Mouse (Mus musculus): ENCODE results near the gene Abcc1. TPM values are rescaled to one million over a fixed set of nuclear protein-coding genes. Genes with fewer than 3 reads are reported as not detected.

Abcc1 gene
- 8.1 and 9.8 TPM in 2 replicates for polyA plus RNA-seq (2015; fragmentation: Nextera tagmentation; extraction: Ambion mirVana)

DNA sequence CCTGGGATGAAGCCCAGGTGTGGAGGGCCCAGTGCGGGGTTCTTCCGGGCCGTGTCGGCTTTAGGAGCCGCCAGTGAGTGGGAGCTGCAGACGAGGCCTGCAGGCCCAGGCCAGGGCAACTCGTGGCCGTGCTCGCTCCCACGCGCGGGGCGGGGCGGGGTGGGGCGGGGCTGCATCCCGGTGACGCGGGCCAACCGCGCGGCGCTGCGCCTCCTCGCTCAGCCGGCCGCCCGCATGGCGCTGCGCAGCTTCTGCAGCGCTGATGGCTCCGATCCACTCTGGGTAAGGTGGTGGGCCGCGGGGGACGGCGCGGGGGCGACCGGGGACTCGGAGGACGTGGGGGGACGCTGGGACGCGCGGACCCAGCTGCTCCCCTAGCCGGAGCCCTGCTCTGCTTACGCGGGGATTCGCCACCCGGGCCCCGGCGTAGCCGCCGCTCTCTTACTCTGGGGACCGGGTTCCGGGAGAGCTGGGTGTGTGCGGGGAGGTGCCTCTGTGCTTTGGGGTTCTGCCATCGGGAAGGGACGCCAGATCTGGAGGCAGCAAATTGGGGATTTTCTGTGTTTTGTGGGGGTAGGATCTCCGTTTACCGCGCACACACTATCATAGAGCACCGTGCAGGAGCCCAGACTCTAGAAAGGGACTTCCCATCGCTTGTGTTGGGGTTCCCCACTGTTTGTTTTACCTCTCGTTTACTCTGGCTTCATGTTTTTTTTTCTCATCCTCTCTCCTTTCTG lies at the start of gene Abcc1:
Gene Abcc1, plus strand, starts transcription at position 197 of the 737 bp plus-strand sequence.
- Histone ChIP-seq H3K36me3 (no peaks in the 10 kb centered on the region), H3K4me3 (peak within 1 kb of the TSS; percentile 82), H3K27ac (replicated peaks) (peak within 1 kb of the TSS; percentile 76), H3K9ac (peak within 1 kb of the TSS; percentile 78), H3K4me2 (peak within 1 kb of the TSS; percentile 93), H3K27me3 (no peaks in the 10 kb centered on the region), H3K9me3 (no peaks in the 10 kb centered on the region), H3K4me1 (replicated peaks) (peaks cover 10% of the 10 kb centered on the region)
- WGBS = under 1% methylated on average over 54 of the region's 64 CpGs
- ATAC-seq (ENCODE audit: low FRiP score, low read depth) = peak; percentile 97

DNA sequence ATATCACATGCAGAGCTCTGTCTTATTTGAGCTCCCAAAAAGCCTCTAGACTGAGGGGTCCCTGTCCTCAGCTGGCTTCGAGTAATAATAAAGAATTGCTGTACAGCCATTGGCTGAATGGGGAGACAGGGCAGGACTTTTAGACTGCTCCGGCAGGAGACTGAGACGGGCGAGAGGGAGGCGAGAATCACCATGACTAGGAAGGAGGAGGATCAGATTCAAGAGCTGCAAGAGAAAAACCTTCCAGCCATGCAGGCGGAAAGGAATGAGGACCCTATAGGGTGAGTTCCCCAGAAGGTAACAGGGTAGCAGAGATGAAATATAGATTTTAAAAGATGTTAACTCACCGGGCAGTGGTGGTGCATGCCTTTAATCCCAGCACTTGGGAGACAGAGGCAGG lies 48.4 kb upstream of the Abcc1 start:
- 89% methylated on average over 7 of the region's 7 CpGs for WGBS
- no peak overlapping the region for H3K4me3 ChIP-seq
- peaks cover 34% of the 10 kb centered on the region for H3K36me3 ChIP-seq
- H3K9ac ChIP-seq = no peak overlapping the region
- no peak for ATAC-seq (ENCODE audit: low FRiP score, low read depth)
- H3K4me1 ChIP-seq (replicated peaks) = peaks cover 22% of the 10 kb centered on the region
- no peak overlapping the region for H3K27ac ChIP-seq (replicated peaks)
- no peaks in the 10 kb centered on the region for H3K9me3 ChIP-seq
- H3K4me2 ChIP-seq = no peak overlapping the region
- H3K27me3 ChIP-seq = no peaks in the 10 kb centered on the region

DNA sequence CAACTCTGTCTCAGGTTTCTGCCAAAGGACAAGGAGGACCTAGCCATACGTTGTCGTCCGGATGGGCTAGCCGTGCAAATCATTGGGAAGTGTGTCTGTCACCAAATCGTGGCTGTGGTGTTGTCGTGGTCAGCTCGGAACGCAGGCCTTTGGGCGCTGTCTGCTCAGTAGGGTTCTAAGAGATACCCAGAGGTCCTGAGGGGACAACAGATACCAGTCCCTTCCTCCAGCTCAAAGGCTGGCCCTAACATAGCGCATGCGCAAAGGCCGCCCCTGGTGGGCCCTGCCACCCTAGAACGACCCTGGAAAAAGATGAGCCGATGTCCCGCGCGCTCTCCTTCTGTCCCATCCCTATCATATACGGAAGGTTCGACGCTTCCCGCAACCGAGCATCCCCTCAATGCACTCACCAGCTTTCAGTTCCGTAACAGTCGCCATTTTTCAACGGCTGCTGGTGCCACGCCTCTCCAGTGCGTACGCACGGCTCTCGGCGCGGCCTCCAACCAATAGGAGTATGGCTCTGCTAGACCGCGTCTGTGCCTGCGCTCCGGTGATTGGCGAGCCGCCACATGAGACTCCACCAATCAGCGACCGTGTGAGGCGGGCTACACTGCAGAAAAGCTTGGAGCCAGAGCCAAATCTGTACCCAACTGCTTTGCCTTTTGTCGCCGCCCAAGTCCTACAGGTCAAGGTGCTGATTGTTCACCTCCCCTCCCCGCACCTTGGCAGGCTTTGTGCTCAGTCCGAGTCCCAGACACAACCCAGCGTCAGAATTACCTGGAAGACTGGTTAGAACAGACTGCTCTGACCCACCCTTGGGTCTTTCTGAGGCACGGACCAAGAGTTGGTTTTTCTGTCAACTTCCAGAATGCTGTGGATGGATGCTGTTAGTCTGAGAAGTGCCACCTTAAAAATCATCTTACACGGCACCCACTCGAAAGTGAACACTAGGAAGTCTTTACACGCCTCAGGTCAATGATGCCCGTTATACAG lies 44.2 kb upstream of the Abcc1 start, which contains the start of gene Fopnl:
Gene Fopnl, minus strand, starts transcription at position 522 of the 993 bp plus-strand sequence.
- Histone ChIP-seq H3K9me3 (no peaks in the 10 kb centered on the region), H3K9ac (peak within 1 kb of the TSS; percentile 88), H3K27ac (replicated peaks) (peak within 1 kb of the TSS; percentile 94), H3K4me1 (replicated peaks) (peaks cover 24% of the 10 kb centered on the region), H3K36me3 (peaks cover 11% of the 10 kb centered on the region), H3K4me3 (peak within 1 kb of the TSS; percentile 74), H3K27me3 (0 out of 2 replicates have a peak, but pooled peaks cover 3% of the 10 kb centered on the region), H3K4me2 (peak within 1 kb of the TSS; percentile 69)
- WGBS = 4% methylated on average over 51 of the region's 51 CpGs
- ATAC-seq (ENCODE audit: low FRiP score, low read depth) = peak; percentile 100

DNA sequence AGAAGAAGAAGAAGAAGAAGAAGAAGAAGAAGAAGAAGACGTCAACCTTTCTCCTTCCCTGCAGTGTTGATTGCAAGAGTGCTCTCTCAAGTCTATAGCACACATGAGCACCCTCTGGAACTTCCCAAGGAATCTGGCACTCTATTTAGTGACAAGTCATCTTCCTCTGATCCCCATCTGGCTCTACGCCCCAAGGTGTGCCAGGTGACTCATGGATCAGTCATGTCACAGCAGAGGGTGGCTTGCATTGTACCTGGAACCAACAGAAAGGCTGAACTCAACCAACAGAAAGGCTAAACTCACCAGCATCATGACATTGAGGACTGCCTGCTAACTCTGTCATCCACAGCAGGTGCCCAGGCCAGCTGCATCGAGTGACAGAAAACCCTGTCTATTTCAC lies 41.7 kb upstream of the Abcc1 start:
- Histone ChIP-seq H3K4me1 (replicated peaks) (peaks cover 21% of the 10 kb centered on the region), H3K27me3 (0 out of 2 replicates have a peak, but pooled peaks cover 3% of the 10 kb centered on the region), H3K4me3 (no peak overlapping the region), H3K36me3 (no peaks in the 10 kb centered on the region), H3K9ac (no peak overlapping the region), H3K9me3 (no peaks in the 10 kb centered on the region), H3K27ac (replicated peaks) (no peak overlapping the region), H3K4me2 (no peak overlapping the region)
- ATAC-seq (ENCODE audit: low FRiP score, low read depth) = no peak
- 92% methylated on average over 3 of the region's 3 CpGs for WGBS

DNA sequence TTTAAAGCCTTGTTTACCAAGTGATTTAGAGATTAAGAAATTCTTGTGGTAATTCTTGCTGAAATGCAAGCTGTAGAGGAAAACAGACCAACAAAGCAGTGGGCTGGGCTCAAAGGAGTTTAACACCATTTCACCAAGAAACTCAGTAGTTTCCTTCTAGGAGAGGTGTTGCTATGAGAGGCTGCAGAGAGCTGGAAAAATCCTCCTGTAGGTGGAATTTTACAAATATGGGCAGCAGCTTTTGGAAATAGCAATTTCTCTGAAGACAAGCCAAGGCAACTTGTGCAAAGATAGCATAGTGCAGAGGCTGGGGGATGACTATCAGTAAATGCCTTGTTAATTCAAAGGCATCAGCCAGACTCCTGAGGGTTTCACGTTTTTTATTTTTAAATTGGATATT lies 40.9 kb upstream of the Abcc1 start:
- ATAC-seq (ENCODE audit: low FRiP score, low read depth) = no peak
- no peak overlapping the region for H3K9ac ChIP-seq
- H3K9me3 ChIP-seq = no peaks in the 10 kb centered on the region
- WGBS = 68% methylated on average over 1 of the region's 1 CpGs
- H3K4me2 ChIP-seq = no peak overlapping the region
- H3K27me3 ChIP-seq = 0 out of 2 replicates have a peak, but pooled peaks cover 3% of the 10 kb centered on the region
- H3K36me3 ChIP-seq = no peaks in the 10 kb centered on the region
- H3K27ac ChIP-seq (replicated peaks) = no peak overlapping the region
- H3K4me1 ChIP-seq (replicated peaks) = peaks cover 15% of the 10 kb centered on the region
- no peak overlapping the region for H3K4me3 ChIP-seq

DNA sequence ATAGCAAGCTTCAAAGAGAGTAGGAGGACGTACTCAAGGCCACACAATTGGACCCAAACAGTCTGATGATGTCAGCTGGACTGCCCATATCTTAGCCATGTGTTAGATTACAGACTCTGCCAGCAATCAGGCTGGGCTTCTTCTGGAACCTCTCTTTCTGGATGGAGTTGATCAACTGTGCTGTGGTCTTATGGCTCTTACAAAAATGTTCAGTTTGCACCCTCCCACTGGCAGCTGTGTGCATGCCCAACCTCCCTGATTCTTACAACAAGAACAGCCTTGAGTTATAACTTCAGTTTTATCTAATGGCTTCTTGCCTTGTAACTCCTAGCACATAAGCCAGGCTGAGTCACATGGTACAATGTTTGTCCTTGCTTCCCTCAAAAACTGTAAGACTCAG lies 33.2 kb upstream of the Abcc1 start:
- WGBS = 72% methylated on average over 1 of the region's 1 CpGs
- 0 out of 2 replicates have a peak, but pooled peaks cover 2% of the 10 kb centered on the region for H3K27me3 ChIP-seq

DNA sequence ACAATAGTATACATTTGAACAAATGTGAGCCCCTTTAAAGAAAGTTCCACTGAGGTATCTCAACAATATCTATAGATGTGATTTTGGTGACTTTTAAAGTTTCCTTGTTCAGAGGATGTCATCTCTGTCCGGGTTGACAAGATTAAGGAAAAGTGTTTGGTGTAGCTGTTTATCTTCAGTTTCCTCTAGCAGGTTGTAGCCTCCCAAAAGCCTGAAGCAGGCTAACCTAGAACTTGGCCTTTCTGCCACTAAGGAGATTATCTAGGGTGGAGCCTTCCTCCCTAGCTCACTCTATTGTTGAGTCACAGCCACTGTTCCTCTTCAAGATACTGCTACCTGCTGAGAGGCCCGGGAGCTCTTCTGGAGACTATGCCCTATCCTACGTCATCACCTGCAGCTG lies 16.4 kb upstream of the Abcc1 start:
- Histone ChIP-seq H3K27me3 (no peaks in the 10 kb centered on the region), H3K9ac (no peak overlapping the region), H3K36me3 (no peaks in the 10 kb centered on the region), H3K9me3 (no peaks in the 10 kb centered on the region), H3K27ac (replicated peaks) (no peak overlapping the region), H3K4me2 (no peak overlapping the region), H3K4me3 (no peak overlapping the region), H3K4me1 (replicated peaks) (no peaks in the 10 kb centered on the region)
- ATAC-seq (ENCODE audit: low FRiP score, low read depth) = no peak
- WGBS = 70% methylated on average over 3 of the region's 3 CpGs

More for the DNA sequence above, 33.2 kb upstream of the Abcc1 start:
- Histone ChIP-seq H3K27ac (replicated peaks) (no peak overlapping the region), H3K4me1 (replicated peaks) (no peaks in the 10 kb centered on the region), H3K9ac (no peak overlapping the region), H3K9me3 (no peaks in the 10 kb centered on the region), H3K36me3 (no peaks in the 10 kb centered on the region), H3K4me3 (no peak overlapping the region), H3K4me2 (no peak overlapping the region)
- ATAC-seq (ENCODE audit: low FRiP score, low read depth) = no peak

DNA sequence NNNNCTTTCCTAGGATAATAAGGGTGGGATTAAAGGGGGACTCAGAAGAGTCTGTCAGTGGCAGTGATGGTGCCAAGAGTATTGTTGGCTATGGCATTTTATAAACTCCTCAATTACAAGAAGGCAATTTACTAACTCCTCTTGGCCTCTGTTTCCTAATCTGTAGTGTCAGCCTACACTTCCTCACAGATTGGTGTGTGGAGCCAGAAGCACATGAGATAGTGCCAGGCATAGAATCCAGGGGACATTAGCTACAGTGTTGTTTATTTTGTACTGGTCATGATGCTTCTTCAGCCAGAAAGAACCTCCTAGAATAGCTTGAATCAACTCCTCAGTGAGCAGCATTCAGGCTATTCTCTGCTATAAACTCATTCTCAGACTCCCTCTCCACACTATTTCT lies 9.8 kb upstream of the Abcc1 start:
- Histone ChIP-seq H3K4me1 (replicated peaks) (no peaks in the 10 kb centered on the region), H3K4me3 (no peak overlapping the region), H3K27me3 (no peaks in the 10 kb centered on the region), H3K9me3 (no peaks in the 10 kb centered on the region), H3K9ac (no peak overlapping the region), H3K36me3 (no peaks in the 10 kb centered on the region), H3K4me2 (no peak overlapping the region), H3K27ac (replicated peaks) (no peak overlapping the region)
- ATAC-seq (ENCODE audit: low FRiP score, low read depth) = no peak

DNA sequence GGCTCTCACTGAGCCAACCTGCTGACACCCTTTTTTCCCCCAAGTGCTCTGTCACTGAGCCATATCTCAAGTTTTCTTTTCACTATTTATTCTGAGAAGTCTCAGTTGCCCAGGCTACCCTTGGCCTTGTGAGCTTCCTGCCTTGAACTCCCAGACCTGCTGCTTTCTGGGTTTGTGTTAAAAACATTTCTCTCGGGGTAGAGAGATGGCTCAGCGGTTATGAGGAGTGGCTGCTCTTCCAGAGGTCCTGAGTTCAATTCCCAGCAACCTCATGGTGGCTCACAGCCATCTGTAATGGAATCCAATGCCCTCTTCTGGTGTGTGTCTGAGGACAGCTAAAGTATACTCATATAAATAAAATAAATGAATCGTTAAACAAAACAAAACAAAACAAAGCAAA lies 9.1 kb upstream of the Abcc1 start:
- H3K9me3 ChIP-seq = no peaks in the 10 kb centered on the region
- H3K36me3 ChIP-seq = no peaks in the 10 kb centered on the region
- H3K4me1 ChIP-seq (replicated peaks) = no peaks in the 10 kb centered on the region
- H3K27ac ChIP-seq (replicated peaks) = no peak overlapping the region
- 76% methylated on average over 3 of the region's 3 CpGs for WGBS
- H3K27me3 ChIP-seq = no peaks in the 10 kb centered on the region
- no peak for ATAC-seq (ENCODE audit: low FRiP score, low read depth)
- H3K4me3 ChIP-seq = no peak overlapping the region
- H3K9ac ChIP-seq = no peak overlapping the region
- H3K4me2 ChIP-seq = no peak overlapping the region

DNA sequence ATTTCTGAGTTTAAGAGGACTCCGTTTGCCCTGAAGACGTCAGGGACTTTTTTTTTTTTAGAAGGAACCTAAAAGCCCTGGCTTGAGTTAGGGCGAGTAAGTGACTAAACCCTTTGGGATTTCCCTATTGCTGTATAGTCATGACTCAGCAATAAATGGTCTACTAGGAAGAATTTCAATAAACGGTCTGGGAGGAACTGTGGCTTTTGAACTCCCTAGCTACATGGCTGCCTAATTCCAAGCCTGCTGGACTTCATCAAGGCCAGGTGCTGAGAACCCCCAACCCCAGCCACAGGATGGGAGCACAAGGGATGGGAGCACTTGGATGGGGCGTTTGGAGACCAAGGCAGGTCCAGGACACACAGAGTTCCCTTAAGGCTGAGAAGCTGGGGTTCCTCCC lies 8.7 kb upstream of the Abcc1 start:
- Histone ChIP-seq H3K27me3 (no peaks in the 10 kb centered on the region), H3K4me1 (replicated peaks) (no peaks in the 10 kb centered on the region), H3K9me3 (no peaks in the 10 kb centered on the region), H3K9ac (no peak overlapping the region), H3K4me2 (no peak overlapping the region), H3K4me3 (no peak overlapping the region), H3K27ac (replicated peaks) (no peak overlapping the region), H3K36me3 (no peaks in the 10 kb centered on the region)
- WGBS = 77% methylated on average over 5 of the region's 5 CpGs
- no peak for ATAC-seq (ENCODE audit: low FRiP score, low read depth)

DNA sequence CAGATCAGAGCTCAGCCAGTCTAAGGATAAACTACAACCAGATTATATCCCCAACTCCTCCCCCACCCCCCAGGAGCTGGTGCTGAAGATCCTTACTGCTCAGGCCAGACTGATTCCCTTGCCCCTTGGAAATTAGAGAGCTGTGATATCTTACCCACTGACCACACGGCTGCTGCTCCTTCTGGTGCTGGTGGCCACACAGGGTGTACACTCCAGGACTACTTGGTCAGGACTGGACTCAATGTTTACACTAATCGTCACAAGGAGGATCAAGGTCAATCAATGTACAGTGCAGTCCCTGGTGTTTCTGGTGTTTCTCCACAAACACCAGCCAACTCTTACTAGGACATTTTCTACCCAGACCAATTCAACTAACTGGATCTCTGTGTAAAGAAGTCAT lies 3.5 kb upstream of the Abcc1 start:
- 83% methylated on average over 2 of the region's 2 CpGs for WGBS
- no peak overlapping the region for H3K9ac ChIP-seq
- peaks cover 5% of the 10 kb centered on the region for H3K4me1 ChIP-seq (replicated peaks)
- no peak overlapping the region for H3K27ac ChIP-seq (replicated peaks)
- no peaks in the 10 kb centered on the region for H3K27me3 ChIP-seq
- no peaks in the 10 kb centered on the region for H3K36me3 ChIP-seq
- no peak for ATAC-seq (ENCODE audit: low FRiP score, low read depth)
- no peak overlapping the region for H3K4me2 ChIP-seq
- no peaks in the 10 kb centered on the region for H3K9me3 ChIP-seq
- no peak overlapping the region for H3K4me3 ChIP-seq

DNA sequence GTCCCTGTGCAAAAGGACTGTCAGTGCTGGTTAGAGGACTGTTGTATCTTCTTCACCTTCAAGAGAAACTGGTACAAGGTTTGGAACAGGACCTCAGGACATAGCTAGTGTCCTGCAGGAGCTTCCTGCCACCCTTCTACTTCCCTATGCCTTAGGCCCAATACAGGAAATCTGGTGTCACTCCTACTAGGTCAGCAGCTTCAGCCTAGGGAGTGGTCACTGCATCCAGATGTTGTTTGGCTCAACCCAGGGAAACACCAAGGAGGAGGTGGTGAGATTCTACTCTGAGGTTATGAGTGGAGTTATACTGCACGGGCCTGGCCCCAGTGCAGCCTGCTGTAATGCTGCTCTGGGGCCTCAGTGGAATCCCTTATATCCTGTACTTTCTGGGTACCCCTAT lies 2.8 kb upstream of the Abcc1 start:
- no peak overlapping the region for H3K4me3 ChIP-seq
- no peak for ATAC-seq (ENCODE audit: low FRiP score, low read depth)
- no peak overlapping the region for H3K4me2 ChIP-seq
- H3K27ac ChIP-seq (replicated peaks) = no peak overlapping the region
- no peaks in the 10 kb centered on the region for H3K9me3 ChIP-seq
- H3K27me3 ChIP-seq = no peaks in the 10 kb centered on the region
- H3K4me1 ChIP-seq (replicated peaks) = peaks cover 10% of the 10 kb centered on the region
- WGBS = 90% methylated on average over 1 of the region's 1 CpGs
- no peaks in the 10 kb centered on the region for H3K36me3 ChIP-seq
- H3K9ac ChIP-seq = no peak overlapping the region
